Mouse (Mus musculus) skeletal muscle tissue, postnatal 0 days (tissue): ENCODE measurements around the gene Arhgap15. TPM values are rescaled to one million over a fixed set of nuclear protein-coding genes. Genes with fewer than 3 reads are reported as not detected.

Experiments used
- polyA plus RNA-seq: library from polyadenylated mRNA; unstranded; fragments of >200 nt; fragmentation: Nextera tagmentation; extraction: Ambion mirVana; gene quantifications from 2 replicates; pipeline ENCODE4 v1.2.1, GENCODE M21; 2015

Arhgap15 gene
- 0.76 and 1.9 TPM in 2 replicates for polyA plus RNA-seq

GRCm38 (mm10) chr2:43748287-43748983 is at the start of gene Arhgap15:
Gene Arhgap15, plus strand, starts transcription at chr2:43748824.

Other genes with a start within 250 kb of the Arhgap15 start
- gene Kynu, start 193.5 kb upstream of the Arhgap15 start, polyA plus RNA-seq: 0.07 and 0.23 TPM in 2 replicates